Mouse (Mus musculus): ENCODE data around the gene Hs2st1.

DNA sequence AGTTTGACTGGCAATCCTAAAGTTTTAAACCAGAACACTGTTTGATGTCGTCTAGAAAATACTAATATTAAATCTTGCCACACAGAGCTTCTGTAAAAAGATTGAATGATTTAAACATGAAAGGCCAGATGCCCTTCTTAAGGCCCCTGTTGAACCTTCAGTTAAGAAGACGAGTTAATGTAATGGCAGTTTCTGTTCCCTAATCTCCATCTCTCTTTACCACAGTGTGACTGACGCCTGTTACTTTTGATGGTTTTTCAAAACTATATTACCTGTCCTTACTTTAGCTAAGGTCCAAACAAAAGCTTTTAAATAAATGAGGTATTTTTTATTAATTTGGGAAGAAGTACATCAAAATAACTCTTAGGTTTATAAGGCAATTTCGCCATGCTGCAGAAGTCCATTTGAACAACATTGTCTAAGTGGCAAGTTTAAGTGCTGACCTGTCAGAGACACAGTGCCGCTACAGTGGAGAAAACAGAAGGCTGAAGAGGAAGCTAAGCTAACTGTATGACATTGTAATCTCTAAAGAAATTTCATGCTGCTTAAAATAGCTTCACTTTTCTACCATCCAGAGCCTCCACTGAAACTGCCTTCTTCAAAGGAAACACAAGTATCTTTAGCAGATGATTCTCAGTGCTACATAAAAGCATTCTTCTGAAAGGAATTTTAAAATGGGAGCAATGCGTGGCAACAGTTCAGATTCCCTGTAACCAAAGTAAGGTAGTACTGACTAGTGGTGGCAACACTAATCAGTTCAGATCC, 15.0 kb upstream of the Hs2st1 start:
- no peak for TF ChIP-seq CTCF (IDR thresholded peaks at IDR 0.05; ENCODE audit: insufficient read depth, low read depth, low read length)
- TF ChIP-seq POLR2A (IDR thresholded peaks at IDR 0.05; ENCODE audit: insufficient read depth, low read depth, low read length): no peak

Data from olfactory bulb, adult 2 months (tissue).